Mouse (Mus musculus) brown adipose tissue, adult 24 weeks (tissue): Measurements from ENCODE around the gene Disc1. TPM values are rescaled to one million over a fixed set of nuclear protein-coding genes. Genes with fewer than 3 reads are reported as not detected.

ENCODE experiments used
- H3K27ac ChIP-seq: fragments of 200-500 bp; replicated peaks from 2 replicates; pipeline ENCODE4 v1.5.1; 2012; ENCODE audit warnings: low read depth, mild to moderate bottlenecking, low read length
- H3K4me1 ChIP-seq: fragments of 200-500 bp; 2 replicates; pipeline ENCODE4 v1.6.1; 2012; ENCODE audit warnings: low read length, mixed read lengths; ENCODE audit not compliant: control insufficient read depth, insufficient read depth, insufficient read length
- H3K4me3 ChIP-seq: fragments of 200-500 bp; 2 replicates; pipeline ENCODE4 v1.5.1; 2012; ENCODE audit warnings: low read depth, mild to moderate bottlenecking, low read length, moderate library complexity; ENCODE audit not compliant: insufficient read depth
- polyA plus RNA-seq: library from polyadenylated mRNA; stranded (reverse); fragments of >200 nt; gene quantifications from 2 replicates; pipeline ENCODE4 v1.2.4, GENCODE M21; 2012; ENCODE audit not compliant: missing spikeins, insufficient read depth, insufficient read length

Gene Disc1
- polyA plus RNA-seq, 1 experiment, result 0.40 TPM

DNA sequence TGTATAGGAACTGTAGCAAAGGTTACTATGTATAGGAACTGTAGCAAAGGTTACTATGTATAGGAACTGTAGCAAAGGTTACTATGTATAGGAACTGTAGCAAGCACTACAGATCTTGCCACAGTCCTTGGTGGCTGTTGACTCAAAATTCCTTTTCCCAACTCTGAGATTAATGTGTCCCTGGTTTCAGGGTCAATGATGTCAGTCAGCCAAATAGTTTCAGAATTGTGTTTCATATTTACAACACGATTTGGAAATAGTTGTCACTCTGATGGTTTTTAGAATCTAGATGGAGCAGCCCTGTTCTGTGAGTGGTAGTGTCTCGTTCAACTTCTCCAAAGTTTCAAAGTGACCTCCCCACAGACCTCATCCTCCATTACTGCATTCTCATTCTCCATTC lies 117.5 kb downstream of the Disc1 start:
- no peak overlapping the region for H3K27ac ChIP-seq
- H3K4me1 ChIP-seq, result no peaks in the 10 kb centered on the region
- no peak overlapping the region for H3K4me3 ChIP-seq

DNA sequence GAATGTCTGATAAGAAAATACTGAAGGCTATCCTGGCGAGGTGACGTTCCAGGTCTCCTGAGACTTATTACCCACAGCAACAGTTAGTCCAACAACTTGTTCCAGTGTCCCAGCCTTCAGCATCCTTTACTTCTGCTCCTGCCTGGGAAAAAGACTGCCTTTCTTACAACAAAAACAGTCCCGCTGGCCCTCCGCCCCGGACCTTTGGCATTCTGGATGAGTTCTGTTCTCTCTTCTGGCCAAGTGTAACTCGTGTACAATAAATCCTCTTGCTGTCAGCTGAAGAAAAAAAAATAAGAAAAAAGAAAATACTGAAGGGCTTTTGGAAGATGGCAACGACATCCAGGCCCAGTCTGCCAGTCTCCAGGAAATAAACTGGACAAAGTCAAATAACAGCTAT lies 120.2 kb downstream of the Disc1 start:
- Histone ChIP-seq H3K4me3 (no peak overlapping the region), H3K4me1 (no peaks in the 10 kb centered on the region), H3K27ac (no peak overlapping the region)

DNA sequence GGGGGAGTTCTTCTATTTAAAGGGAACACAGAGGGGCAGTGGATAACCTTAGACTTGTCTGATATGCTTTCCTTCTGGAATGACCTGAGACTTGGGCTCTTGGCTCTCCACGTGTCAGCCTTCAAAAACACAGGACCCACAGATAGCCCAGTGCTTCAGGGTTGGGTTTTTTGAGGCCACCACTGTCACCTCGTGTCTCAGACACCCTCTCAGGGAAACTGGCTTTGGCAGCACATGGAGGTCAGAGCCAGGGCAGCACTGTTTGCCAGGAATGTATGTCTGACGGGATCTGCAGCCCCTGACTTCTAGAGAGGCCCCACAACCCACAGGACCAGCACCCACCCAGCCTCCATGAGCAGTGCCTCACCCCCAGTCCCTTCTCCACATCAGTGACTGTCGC lies 120.9 kb downstream of the Disc1 start:
- H3K27ac ChIP-seq, result no peak overlapping the region
- no peak overlapping the region for H3K4me3 ChIP-seq
- no peaks in the 10 kb centered on the region for H3K4me1 ChIP-seq

DNA sequence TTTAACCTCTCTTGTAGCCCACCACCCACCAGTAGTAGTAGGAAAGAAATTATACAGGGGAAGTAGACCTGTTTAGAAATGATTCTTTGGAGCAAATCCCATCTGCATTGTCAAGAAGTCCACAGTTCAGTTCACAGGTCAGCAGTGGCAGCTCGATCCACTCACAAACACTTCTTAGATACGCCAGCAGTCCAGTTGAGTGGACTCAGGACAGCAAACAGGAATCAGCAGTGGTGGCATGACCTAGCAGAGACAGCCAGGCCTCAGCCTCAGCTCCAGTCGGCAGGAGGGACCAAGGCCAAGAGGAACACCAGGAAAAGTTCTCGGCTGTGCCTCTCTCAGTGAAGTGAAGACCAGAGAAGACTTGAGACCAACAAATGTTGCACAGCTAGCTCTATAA lies 121.7 kb downstream of the Disc1 start:
- Histone ChIP-seq H3K4me1 (no peaks in the 10 kb centered on the region), H3K27ac (no peak overlapping the region), H3K4me3 (no peak overlapping the region)

DNA sequence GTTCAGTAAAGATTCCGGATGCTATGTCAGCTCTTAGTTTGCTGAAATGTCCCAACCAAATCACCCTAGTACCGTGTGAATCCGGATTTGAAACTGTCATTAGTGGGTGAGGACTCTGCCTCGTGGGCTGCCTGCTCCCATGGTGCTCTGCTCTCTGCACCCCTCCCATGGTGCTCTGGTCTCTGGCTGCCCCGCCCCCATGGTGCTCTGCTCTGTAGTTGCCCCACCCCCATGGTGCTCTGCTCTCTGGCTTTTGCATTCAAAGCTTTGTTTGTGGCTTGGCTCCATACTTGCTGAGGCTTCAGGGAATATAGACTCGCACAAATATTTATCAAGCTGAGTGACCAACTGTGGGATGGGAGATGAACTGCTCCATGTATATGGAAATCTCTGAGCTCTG lies 123.1 kb downstream of the Disc1 start:
- no peaks in the 10 kb centered on the region for H3K4me1 ChIP-seq
- H3K27ac ChIP-seq, result no peak overlapping the region

DNA sequence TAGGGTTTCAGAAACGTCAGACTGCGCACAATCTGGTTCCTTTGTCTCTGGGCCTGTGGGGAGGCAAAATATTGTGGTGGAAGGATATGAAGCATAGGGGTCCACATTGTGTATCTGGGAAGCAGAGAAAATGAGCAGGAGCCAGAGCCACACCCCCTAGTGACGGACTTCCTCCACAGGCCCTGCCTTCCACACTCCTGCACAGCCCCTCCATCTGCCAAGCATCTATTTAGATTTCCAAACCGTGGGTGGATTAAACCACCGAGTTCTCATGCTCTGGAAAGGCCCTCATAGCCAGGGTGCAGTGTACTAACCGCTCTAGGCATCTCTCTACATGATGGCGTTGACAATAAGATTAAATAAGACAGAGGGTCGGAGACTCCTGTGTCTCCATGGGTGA lies 124.0 kb downstream of the Disc1 start:
- H3K27ac ChIP-seq, result no peak overlapping the region
- no peaks in the 10 kb centered on the region for H3K4me1 ChIP-seq
- no peak overlapping the region for H3K4me3 ChIP-seq

More for the DNA sequence above, 123.1 kb downstream of the Disc1 start:
- H3K4me3 ChIP-seq, result no peak overlapping the region

DNA sequence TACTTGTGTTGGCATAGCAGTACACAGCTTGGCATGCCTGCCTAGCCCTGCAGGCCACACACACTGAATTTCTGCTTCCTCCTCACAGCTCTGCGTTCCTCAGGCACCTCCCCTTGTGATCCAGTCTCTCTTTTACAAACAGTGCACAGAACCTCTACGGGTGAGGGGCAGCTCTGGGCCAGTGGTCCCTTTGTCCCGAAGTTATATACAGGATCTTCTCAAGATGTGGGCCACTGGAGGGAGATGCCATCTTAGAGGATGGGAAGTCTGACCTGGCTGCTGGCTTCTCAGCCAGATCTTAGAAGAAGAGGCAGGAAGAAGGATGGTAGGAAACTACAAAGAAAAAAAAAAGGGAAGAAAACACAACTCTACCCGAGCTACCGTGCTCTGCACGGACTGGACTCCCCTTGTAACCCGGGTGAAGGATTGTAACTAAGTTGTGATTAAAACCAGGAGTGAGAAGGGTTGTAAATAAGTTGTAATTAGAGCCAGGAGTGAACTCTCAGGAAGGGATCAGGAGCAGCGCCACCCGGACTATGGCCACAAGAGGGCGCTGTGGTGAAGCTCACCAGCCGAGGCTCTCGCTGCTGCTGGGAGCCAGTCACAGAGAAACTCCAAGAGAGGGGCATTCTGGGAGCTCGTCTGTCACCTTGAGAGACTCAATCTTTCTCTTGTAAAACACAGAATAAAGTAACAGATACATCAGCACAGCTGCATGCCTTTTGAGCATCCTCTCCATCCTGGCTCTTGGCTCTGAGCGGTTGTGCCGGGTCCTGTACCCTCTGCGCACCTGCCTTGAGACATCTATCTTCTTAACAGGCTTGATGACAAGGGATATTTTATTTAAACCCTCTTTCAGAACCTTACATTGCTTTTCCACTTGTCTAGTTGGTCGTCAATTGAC lies 129.8 kb downstream of the Disc1 start:
- no peak overlapping the region for H3K4me3 ChIP-seq
- H3K27ac ChIP-seq, result no peak overlapping the region
- H3K4me1 ChIP-seq, result no peaks in the 10 kb centered on the region

DNA sequence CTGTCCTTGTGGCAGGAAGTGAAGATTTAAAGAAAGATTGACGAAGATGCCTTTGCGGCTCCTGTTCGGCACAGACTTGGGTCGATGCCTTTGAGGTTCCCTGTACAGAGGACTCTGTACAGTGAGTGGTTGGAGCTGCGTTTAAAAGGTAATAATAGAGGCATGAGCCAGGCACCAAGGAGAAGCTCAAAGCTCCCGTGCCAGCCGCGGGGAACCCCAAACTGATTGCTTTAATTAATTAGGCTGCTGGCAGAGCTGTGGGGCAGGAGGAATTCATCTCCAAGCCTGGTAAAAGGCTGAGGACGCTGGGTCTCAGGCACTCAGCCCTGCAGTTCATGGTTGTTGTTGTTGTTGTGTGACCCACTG lies 130.4 kb downstream of the Disc1 start:
- no peak overlapping the region for H3K27ac ChIP-seq
- no peaks in the 10 kb centered on the region for H3K4me1 ChIP-seq
- no peak overlapping the region for H3K4me3 ChIP-seq

DNA sequence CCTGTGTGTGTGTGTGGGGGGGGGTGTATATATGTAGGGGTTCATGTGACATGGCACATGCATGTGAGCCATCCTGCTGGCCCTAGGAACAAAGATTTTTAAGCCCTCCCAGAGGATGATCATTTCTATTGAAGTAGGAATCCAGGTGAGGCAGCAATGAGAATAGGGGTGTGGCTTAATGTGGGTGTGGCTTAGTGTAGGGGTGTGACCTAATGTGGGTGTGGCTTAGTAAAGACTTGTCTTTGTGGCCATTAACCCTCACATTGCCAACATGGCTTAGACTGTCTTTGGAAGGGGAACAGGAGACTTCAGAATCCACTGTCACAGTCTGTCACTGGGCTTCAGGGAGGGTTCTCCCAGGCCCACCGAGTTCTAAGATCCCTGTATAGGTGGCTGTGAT lies 130.9 kb downstream of the Disc1 start:
- Histone ChIP-seq H3K4me3 (no peak overlapping the region), H3K4me1 (no peaks in the 10 kb centered on the region), H3K27ac (no peak overlapping the region)

DNA sequence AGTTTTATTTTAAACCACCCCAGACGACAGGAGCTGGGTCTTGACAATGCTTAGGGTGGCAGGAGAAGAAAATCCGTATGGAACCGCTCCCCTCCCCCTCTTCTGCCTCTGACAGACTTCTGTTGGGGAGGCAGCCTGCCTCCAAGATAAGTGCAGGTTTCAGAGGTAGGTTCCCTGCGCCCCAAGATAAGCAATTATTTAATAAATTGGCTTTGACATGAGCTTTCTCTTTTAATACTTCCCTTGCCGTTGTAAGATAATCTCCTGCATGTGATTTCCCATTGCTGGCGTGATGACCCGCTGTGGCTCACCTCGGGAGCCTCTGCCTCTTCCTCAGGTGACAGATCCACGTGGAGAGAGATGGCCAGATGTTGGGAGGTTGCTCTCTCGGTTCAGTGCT lies 133.0 kb downstream of the Disc1 start:
- H3K4me1 ChIP-seq, result no peaks in the 10 kb centered on the region
- H3K4me3 ChIP-seq, result no peak overlapping the region
- H3K27ac ChIP-seq, result no peak overlapping the region

DNA sequence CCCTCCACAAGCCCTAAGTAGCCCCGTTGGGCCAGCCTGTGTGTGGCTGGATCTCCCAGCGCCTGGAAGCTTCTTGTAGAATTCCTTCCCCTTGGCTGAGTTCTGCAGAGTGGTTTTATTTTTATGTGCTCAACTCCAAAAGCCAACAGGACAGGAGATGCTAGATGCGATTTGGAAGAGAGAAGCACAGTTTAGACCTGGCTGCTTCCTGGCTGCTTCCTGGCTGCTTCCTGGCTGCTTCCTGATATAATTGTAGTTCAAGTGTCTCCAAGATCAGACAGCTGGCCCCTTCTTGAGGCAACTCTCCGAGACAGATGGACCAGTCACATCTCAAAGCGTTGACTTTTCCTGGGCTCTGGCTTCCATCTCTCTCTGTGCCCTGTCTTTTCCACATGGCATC lies 139.7 kb downstream of the Disc1 start:
- H3K27ac ChIP-seq, result no peak overlapping the region

DNA sequence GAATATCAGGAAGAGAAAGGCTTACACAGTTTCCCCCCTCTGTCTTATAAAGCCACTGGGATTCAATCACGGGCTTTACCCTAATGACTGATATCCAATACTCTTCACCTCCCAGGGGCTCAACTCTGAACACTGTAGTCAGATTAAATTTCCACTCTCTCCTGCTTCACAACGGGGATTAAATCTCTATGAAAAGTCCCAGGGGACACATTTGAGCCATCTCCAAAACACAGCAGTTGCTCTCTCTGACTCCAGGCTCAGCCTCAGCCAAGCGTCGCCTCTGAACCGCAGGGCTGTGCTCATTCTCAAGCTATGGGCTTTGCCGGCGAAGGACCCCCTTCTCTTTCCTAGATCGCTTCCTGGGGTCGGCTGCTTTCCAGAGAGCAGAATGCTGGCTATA lies 141.1 kb downstream of the Disc1 start:
- Histone ChIP-seq H3K4me3 (no peak overlapping the region), H3K27ac (0 out of 2 replicates have a peak overlapping the region, but pooled peaks have one; percentile 21), H3K4me1 (peaks cover 49% of the 10 kb centered on the region)

More for the DNA sequence above, 139.7 kb downstream of the Disc1 start:
- Histone ChIP-seq H3K4me1 (peaks cover 37% of the 10 kb centered on the region), H3K4me3 (no peak overlapping the region)

DNA sequence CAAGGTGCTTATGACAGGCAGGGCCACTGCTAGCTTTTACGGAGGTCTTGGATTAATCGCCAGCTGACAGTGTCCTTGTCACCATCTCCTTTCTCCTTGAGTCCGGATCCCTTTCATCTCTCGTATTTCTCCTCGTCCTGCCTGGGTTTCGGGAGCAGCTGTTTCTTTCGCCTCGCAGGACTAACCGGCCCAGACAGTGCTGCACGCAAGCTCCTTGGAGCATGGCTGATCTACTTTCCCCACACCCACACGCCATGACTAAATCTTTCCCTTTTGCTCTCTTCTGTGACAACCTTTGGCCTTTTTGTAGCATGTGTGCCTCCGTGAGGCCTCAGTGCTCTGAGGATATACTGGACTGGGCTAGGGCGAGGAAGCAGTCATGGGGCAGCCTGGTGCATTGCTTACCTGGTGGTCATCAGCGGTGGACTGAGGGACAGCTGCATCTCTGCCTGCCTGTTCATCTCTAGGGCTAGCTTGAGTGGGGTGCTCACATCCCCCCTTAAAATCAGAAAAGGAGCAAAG lies 142.6 kb downstream of the Disc1 start:
- H3K4me1 ChIP-seq, result peaks cover 56% of the 10 kb centered on the region
- peak overlapping the region; percentile 93 for H3K27ac ChIP-seq
- no peak overlapping the region for H3K4me3 ChIP-seq

DNA sequence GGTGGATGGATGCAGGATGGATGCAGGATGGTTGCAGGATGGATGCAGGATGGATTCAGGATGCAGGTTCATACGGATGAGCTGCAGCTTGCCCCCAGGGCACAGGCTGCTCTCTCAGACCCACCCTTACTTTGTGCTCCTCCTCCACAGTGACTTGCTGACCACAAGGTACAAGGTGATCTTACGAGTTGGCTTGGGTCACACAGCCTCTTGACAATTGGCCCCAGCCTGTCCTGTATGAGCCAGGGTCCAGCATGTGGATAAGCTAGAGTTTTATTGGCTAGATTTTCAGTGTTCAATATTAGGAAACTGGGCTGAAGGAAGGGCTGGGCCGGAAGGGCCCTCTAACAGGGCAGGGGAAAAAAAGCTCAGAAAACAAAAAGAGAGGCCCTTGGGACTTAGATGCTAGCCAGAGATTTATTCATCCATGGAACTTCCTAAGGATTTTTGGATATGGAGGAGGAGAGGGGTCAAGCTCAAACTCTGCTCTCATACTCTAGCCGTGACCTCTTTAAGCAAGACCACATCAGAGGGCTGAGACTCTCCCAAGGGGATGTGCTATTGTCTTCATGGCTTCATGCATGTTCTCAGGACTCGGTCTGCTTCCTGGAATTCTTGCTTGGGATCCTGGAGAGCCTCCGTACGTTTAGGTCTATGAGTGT lies 143.5 kb downstream of the Disc1 start:
- Histone ChIP-seq H3K27ac (peak overlapping the region; percentile 93), H3K4me1 (peaks cover 56% of the 10 kb centered on the region), H3K4me3 (no peak overlapping the region)

DNA sequence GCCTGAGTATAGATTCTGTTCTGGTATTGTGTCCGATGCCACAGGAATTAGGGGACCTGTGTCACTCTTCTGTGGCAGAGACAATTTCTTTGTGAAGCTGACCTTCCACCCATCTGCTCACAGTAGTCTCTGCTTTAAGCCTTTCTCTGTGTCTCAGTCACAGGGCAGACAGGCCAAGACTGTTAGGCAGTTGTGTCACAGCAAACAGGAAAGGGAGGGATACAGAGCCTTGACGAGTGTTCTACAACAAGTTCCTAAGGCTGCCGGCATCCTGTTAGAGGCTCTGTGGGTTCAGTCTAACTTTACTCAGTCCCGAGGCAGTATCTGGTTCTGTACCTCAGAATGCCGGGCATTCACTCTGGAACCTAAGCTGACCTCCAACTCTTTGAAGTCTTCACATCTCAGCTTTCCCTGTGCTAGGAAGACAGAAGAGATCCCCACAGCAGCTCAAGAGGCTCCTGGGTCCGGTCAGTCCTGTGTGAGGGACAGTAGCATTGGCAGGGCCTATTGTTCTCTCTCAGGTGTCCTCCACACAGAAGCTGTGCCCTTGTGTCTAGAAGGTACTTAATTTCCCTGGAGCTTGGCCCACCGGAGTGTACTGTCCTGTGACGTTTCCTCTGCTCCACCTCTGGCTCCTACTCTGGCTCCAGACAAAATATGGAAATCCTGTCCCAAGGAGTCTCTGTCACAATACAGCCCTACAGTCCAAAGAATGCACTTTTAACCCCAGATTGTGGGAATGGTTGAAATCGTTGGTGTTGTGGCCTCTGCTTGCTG lies 144.6 kb downstream of the Disc1 start:
- H3K4me3 ChIP-seq, result peak overlapping the region; percentile 6; the same call in 1 of the 2 replicates
- peak overlapping the region; percentile 93 for H3K27ac ChIP-seq
- H3K4me1 ChIP-seq, result peaks cover 53% of the 10 kb centered on the region
